Mouse (Mus musculus) forebrain, postnatal 0 days (tissue): ENCODE data around the gene Cbarp. TPM values are rescaled to one million over a fixed set of nuclear protein-coding genes. Genes with fewer than 3 reads are reported as not detected.

Source experiments
- ATAC-seq: fragments of 200-750 bp; cut with Nextera tagmentation; 2 replicates; pipeline ENCODE4 v1.8.0; 2017; ENCODE audit warnings: mild to moderate bottlenecking, moderate library complexity
- DNase-seq: peaks from one replicate; pipeline ENCODE4 v3.0.0-alpha.2; 2015
- H3K27ac ChIP-seq: fragments of 300-500 bp; sonication (generic); 2 replicates; pipeline ENCODE4 v1.5.1; 2014; ENCODE audit warnings: low read depth, mild to moderate bottlenecking, antibody characterized with exemption, low read length, moderate library complexity, mixed read lengths
- H3K27me3 ChIP-seq: fragments of 300-500 bp; sonication (generic); 2 replicates; pipeline ENCODE4 v1.6.1; 2014; ENCODE audit warnings: mild to moderate bottlenecking, low read length, mixed read lengths; ENCODE audit not compliant: insufficient read depth
- H3K36me3 ChIP-seq: fragments of 300-500 bp; sonication (generic); 2 replicates; pipeline ENCODE4 v1.6.1; 2014; ENCODE audit warnings: mild to moderate bottlenecking, moderate library complexity; ENCODE audit not compliant: insufficient read depth
- H3K4me1 ChIP-seq: fragments of 300-500 bp; sonication (generic); 2 replicates; pipeline ENCODE4 v1.6.1; 2014; ENCODE audit warnings: antibody characterized with exemption; ENCODE audit not compliant: insufficient read depth
- H3K4me2 ChIP-seq: fragments of 300-500 bp; sonication (generic); 2 replicates; pipeline ENCODE4 v1.6.1; 2014; ENCODE audit warnings: low read depth, mild to moderate bottlenecking, moderate library complexity
- H3K4me3 ChIP-seq: fragments of 300-500 bp; sonication (generic); 2 replicates; pipeline ENCODE4 v1.5.1; 2014; ENCODE audit warnings: low read depth, low read length, mixed read lengths
- H3K9ac ChIP-seq: fragments of 300-500 bp; sonication (generic); 2 replicates; pipeline ENCODE4 v1.6.1; 2014; ENCODE audit warnings: mild to moderate bottlenecking
- H3K9me3 ChIP-seq: fragments of 300-500 bp; sonication (generic); 2 replicates; pipeline ENCODE4 v1.6.1; 2016; ENCODE audit warnings: low read length
- CTCF ChIP-seq: sonication (generic); IDR thresholded peaks from 2 replicates; pipeline ENCODE4 v1.5.1; 2016; ENCODE audit warnings: antibody characterized with exemption, control low read depth, low read depth
- WGBS: fragments of 180-500 bp; shearing (Covaris S2); extraction: QIAGEN DNeasy Blood & Tissue Kit; methylation state at CpG from one replicate; pipeline ENCODE4 v1.1.7; 2014; 5-methylcytosine and 5-hydroxymethylcytosine counted together
- polyA plus RNA-seq: library from polyadenylated mRNA; unstranded; fragments of >200 nt; fragmentation: Nextera tagmentation; extraction: Ambion mirVana; gene quantifications from 2 replicates; pipeline ENCODE4 v1.2.1, GENCODE M21; 2015
- total RNA-seq: library from RNA; depleted of rRNA; stranded (reverse); fragments of >200 nt; gene quantifications from 2 replicates; pipeline ENCODE4 v1.2.3, GENCODE M21; 2014

Cbarp gene
- total and polyA plus RNA-seq, 2 experiments from 2014 or later: 68.2 to 151 TPM

- Histone ChIP-seq H3K27me3 (no peaks in the 10 kb centered on the region), H3K9me3 (no peaks in the 10 kb centered on the region), H3K36me3 (peaks cover 19% of the 10 kb centered on the region), H3K9ac (peak overlapping the region; percentile 37), H3K4me1 (peaks cover 18% of the 10 kb centered on the region), H3K4me3 (peak overlapping the region; percentile 42), H3K4me2 (peak overlapping the region; percentile 80), H3K27ac (peak overlapping the region; percentile 72)
- DNase-seq (no peak), ATAC-seq (no peak)
- TF ChIP-seq CTCF: no peak
- WGBS: 5% methylated on average over 32 of the region's 33 CpGs
Measured at GRCm38 (mm10) chr10:80160455-80161371, 20.1 kb upstream of the Cbarp start.

- peaks cover 12% of the 10 kb centered on the region for H3K4me1 ChIP-seq
- TF ChIP-seq CTCF: peak; percentile 25
- no peaks in the 10 kb centered on the region for H3K27me3 ChIP-seq
- peak; percentile 100 for DNase-seq
- H3K9me3 ChIP-seq: no peaks in the 10 kb centered on the region
- H3K9ac ChIP-seq: peak overlapping the region; percentile 47
- H3K27ac ChIP-seq: peak overlapping the region; percentile 87
- WGBS: under 1% methylated on average over 55 of the region's 55 CpGs
- peak; percentile 94 for ATAC-seq
- H3K36me3 ChIP-seq: peaks cover 28% of the 10 kb centered on the region
- H3K4me3 ChIP-seq: peak overlapping the region; percentile 42
- peak overlapping the region; percentile 80 for H3K4me2 ChIP-seq
Measured at GRCm38 (mm10) chr10:80159561-80160454, 19.2 kb upstream of the Cbarp start.

- H3K36me3 ChIP-seq: peaks cover 36% of the 10 kb centered on the region
- peak overlapping the region; percentile 87 for H3K27ac ChIP-seq
- peak overlapping the region; percentile 47 for H3K9ac ChIP-seq
- 7% methylated on average over 12 of the region's 12 CpGs for WGBS
- ATAC-seq (peak; percentile 8; the same call in 1 of the 2 replicates), DNase-seq (no peak)
- H3K27me3 ChIP-seq: no peaks in the 10 kb centered on the region
- peaks cover 9% of the 10 kb centered on the region for H3K4me1 ChIP-seq
- H3K4me2 ChIP-seq: peak overlapping the region; percentile 80
- H3K4me3 ChIP-seq: peak overlapping the region; percentile 29
- no peaks in the 10 kb centered on the region for H3K9me3 ChIP-seq
- no peak for TF ChIP-seq CTCF
Measured at GRCm38 (mm10) chr10:80159021-80159560, 18.5 kb upstream of the Cbarp start.

DNA sequence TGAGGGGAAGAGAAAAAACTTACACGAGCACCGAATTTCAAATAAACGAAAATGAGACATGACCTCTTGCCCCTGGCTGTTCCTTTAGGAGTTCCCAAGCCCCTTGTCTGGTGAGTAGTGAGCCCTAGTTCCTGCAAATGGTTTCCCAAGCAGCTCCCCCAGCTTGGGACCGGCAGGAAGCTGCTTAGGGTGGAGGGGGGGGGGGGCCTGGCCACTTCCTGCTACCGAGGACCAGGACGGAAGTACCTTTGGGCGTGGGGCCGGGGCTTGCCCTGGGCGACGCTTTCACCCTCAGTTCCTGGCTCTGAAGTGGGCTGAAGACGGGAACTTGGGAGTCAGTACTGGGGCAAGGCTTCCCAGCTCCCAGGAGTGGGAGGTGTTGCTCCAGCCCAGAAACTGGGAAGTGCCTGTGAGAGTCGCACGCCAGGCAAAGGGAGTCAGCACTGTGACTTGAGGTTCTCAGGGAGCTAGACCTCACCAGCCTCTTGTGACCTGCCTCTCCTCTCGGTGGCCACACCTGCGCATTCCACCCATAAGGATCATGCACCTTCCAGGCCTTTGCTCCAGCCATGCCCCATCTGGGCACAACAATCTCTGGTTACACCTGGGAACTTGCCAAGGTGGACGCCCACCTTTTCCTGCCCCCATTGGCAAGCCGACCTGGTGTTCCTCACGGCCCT lies 17.8 kb upstream of the Cbarp start:
- WGBS: 15% methylated on average over 18 of the region's 18 CpGs
- H3K9me3 ChIP-seq: no peaks in the 10 kb centered on the region
- H3K9ac ChIP-seq: peak overlapping the region; percentile 47; the same call in 1 of the 2 replicates
- 0 out of 2 replicates have a peak overlapping the region, but pooled peaks have one; percentile 80 for H3K4me2 ChIP-seq
- H3K27ac ChIP-seq: peak overlapping the region; percentile 87
- no peak overlapping the region for H3K4me3 ChIP-seq
- no peak for TF ChIP-seq CTCF
- ATAC-seq: no peak
- DNase-seq: peak; percentile 53
- H3K36me3 ChIP-seq: peaks cover 42% of the 10 kb centered on the region
- H3K4me1 ChIP-seq: peaks cover 9% of the 10 kb centered on the region
- H3K27me3 ChIP-seq: no peaks in the 10 kb centered on the region

DNA sequence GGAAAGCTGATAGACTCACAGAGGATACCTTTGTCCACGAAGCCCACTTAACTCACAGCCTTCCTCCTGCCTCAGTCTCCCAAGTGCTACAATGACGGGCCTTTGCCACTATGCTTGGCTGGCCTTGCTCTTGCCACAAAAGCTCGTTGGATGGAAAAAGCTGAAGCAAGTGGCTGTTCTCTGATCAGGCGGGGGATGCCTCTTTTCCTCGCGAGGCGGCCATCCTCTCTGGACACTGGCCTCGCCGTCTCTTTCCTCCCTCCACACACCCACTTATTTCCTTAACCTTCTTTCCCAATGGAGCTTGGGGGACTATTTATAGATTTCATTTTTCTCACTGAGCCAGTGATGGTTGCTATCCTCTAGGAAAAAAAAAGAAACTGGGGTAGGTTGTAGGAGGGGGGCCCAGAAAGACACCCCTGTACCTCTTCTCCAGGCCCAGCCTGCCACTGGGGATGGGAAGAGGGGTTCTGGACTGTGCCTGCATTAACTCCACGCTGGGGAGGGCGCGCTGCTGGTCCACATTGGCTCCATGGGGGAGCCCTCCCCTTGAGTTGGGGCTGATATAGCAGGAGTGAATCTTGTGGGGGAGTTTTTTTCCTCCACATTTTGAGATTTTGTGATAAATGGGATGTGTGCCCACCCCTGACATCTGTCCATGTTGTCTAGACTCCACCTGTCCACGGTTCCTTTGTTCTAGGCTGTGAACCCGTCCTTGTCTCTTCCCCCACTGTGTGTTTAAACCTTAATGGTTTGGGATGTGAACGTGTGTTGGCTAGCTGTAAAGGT lies 16.7 kb upstream of the Cbarp start:
- peak overlapping the region; percentile 87 for H3K27ac ChIP-seq
- no peak for TF ChIP-seq CTCF
- no peak overlapping the region for H3K4me3 ChIP-seq
- WGBS: 45% methylated on average over 15 of the region's 15 CpGs
- H3K36me3 ChIP-seq: peaks cover 50% of the 10 kb centered on the region
- H3K9ac ChIP-seq: peak overlapping the region; percentile 18; the same call in 1 of the 2 replicates
- H3K9me3 ChIP-seq: no peaks in the 10 kb centered on the region
- H3K4me2 ChIP-seq: no peak overlapping the region
- no peak for ATAC-seq
- no peaks in the 10 kb centered on the region for H3K27me3 ChIP-seq
- peak; percentile 32 for DNase-seq
- H3K4me1 ChIP-seq: peaks cover 18% of the 10 kb centered on the region

GRCm38 (mm10) chr10:80156752-80157053 lies 16.1 kb upstream of the Cbarp start:
- peak overlapping the region; percentile 87 for H3K27ac ChIP-seq
- no peak for TF ChIP-seq CTCF
- WGBS: 48% methylated on average over 7 of the region's 7 CpGs
- H3K4me3 ChIP-seq: no peak overlapping the region
- H3K27me3 ChIP-seq: no peaks in the 10 kb centered on the region
- ATAC-seq: no peak
- no peak overlapping the region for H3K4me2 ChIP-seq
- no peak for DNase-seq
- H3K4me1 ChIP-seq: peaks cover 24% of the 10 kb centered on the region
- H3K36me3 ChIP-seq: peaks cover 50% of the 10 kb centered on the region
- H3K9me3 ChIP-seq: no peaks in the 10 kb centered on the region
- no peak overlapping the region for H3K9ac ChIP-seq
